Mouse (Mus musculus) urinary bladder, postnatal 10 days (tissue): ENCODE data around the gene Cbx8.

ENCODE experiments used
- DNase-seq: peaks from one replicate; pipeline ENCODE4 v3.0.0; 2022; ENCODE audit warnings: low spot score

Cbx8 gene

DNA sequence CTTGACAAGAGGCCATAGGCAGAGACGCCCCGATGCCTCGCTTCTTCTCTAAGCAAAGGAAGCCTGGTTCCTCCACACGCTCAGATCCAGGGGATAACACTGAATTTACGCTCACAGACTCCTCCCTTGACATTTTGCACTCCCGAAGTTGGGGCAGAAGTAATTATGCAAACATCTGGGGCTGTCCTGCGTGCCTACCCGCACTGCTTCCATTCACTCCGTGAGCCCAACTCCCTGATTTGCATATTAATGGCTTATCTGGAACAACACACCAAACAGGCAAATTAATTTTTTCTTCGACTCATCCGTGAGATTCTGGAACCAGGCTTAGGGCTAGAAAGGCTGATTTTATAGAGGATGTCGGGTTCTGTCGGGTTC lies 7.4 kb upstream of the Cbx8 start:
- no peak for DNase-seq

- DNase-seq, result no peak
Measured at GRCm38 (mm10) chr11:119047261-119048132, 6.7 kb upstream of the Cbx8 start.

DNA sequence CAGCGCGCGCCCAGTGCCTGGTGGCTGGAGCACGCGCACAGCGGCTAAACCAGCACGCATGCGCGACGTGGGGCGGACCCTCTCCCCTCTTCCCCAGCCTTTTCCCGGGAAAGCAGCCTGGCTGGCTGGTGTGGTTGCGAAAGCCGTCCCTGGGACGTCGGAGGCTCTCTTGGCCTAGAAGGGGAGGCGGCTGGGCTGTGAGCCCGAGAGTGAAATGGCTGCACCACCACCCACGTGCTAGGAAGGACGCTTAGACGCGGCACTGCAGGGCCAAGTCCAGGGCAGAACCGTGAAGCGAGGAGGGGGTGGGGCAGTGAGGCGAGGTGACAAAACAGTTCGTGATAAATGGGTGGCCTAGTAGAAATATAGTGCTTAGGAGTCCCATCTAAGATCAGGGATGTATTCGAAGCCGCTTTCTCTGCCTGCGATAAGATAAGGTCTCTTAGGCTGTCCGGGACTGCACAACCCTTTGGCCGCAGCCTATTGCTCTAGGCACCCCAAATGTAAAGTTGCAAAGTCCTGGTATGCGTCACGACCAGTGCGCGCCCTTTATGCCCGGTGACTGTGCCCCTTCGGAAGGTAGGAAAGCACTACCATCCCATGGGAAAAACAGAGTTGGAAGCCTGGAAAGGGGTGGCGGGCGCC lies 6.0 kb upstream of the Cbx8 start:
- DNase-seq, result no peak

DNA sequence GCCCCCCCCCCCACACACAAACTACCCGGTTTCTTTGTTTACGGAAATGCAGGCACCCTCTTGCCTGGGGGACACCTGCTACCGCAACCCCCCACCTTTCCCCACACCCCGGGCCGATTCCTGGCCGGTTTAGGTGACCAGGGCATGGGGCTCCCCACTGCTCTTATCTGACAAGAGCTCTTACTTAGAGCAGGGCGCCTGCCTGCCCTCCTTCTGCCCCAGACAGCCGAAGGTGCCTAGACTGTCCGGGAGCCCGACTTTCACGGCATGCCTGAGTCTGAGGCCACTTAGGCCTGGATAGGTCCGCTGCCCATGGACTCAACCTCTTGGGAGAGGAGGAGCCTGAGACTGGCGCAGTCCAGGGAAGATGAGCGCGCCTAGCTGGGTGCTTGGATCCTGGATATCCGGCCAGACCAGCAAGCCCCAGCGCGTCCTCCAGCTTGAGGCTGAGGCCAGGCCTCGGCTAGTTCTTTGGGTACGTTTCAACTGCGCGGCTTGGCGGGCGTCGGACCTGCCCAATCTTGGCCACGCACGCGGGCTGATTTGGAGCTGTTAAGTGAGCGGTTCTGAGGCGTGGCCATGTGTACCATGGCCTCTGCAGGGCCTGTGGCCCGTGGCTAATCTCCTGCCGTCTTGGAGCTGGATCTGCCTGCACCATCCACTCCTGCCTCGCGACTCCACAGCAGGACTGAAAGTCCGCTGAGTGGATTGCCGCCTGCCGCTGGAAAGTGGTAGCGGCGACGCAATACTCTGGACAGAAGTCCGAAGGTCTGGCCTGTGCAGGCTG lies 4.0 kb upstream of the Cbx8 start:
- DNase-seq, result no peak

GRCm38 (mm10) chr11:119043761-119044550 lies 3.2 kb upstream of the Cbx8 start:
- no peak for DNase-seq

DNA sequence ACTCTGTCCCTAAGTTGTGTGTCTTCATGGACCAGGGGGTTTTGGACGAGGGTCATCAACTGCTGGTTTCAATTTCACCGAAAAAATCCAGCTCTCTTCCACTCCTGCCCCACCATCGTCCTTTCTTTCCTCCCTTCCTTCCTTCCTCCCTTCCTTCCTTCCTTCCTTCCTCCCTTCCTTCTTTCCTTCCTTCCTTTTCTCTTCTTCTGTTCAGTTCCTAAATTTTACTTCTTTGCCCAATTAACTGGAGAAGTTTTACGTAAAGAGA lies 2.4 kb upstream of the Cbx8 start:
- DNase-seq, result no peak

DNA sequence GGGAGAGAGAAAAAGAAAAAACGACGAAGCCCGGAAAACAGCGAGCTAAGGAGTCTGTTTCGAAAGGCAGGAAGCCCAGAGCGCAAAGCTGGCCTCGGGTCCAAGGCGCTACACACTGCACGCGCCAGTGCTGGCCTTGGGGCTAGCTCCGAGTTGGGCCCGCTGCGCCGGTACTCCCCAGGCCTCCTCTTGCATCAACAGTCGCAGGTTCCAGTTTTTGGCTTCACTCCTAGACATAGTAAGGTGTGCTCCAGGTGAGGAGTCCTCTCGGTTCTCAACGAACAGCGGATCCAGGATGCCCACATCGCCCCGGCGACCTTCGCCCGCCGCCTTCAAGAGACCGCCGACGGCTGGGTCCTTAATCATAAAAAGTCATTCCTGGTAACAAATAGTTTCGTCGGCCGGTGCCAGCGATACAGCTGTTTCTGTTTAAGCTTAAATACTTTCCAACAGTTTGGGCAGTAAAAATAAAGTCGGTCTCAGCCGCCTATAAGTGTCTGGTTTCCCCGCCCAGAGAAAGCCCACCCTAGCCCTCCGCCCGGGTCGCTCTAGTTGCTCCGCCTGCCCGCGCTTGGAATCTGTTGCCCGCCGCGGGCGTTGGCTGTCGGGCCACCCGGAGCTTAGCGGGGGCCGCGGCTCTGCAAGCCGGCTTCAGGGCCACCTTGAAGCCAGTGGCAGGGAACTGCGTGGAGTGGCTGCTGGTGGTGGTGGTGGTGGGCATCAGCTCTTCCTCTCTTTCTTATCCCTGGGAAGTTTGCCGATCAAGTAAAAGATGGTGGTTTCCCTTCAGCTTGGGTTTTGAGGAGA lies 1.9 kb upstream of the Cbx8 start:
- no peak for DNase-seq

DNA sequence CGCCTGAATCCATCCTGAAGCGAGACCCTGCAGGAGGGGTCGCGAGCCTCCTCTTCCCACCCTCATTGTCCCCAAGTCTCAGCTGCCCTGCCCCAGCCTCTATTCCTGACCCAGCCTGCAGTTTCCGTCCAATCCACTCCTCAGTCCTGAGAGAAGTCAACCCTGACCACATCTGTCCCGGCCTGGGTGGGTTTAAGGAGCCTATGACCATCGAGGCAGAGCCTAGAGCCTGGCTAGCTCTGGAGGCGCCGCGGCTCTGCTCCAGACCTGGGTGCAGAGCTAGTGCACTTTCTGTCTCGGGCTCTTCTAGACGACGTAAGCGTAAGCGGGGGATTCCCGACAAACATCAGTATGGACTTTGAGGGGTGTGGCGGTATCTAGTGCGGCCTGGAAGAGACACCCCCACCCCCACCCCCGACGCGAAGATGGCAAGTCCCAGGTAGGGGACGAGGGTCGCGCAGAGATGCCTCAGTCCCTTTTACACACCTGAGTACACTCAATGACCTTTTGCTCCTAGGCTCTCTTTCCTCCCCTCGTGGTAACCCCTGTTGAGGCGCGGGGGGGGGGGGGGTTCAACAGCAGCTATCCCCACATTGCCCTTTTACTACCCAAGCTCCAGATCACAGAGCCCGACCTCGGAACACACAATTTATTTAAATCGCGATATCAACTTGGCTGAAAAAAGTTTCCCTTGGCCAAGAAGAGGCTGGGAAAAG lies 1.1 kb upstream of the Cbx8 start:
- no peak for DNase-seq

GRCm38 (mm10) chr11:119041325-119041716 lies 552 bp upstream of the Cbx8 start:
- DNase-seq, result no peak

- no peak for DNase-seq
Measured at GRCm38 (mm10) chr11:119039732-119040512, 847 bp downstream of the Cbx8 start.

- no peak for DNase-seq
Measured at GRCm38 (mm10) chr11:119038744-119039484, 1.9 kb downstream of the Cbx8 start.

DNA sequence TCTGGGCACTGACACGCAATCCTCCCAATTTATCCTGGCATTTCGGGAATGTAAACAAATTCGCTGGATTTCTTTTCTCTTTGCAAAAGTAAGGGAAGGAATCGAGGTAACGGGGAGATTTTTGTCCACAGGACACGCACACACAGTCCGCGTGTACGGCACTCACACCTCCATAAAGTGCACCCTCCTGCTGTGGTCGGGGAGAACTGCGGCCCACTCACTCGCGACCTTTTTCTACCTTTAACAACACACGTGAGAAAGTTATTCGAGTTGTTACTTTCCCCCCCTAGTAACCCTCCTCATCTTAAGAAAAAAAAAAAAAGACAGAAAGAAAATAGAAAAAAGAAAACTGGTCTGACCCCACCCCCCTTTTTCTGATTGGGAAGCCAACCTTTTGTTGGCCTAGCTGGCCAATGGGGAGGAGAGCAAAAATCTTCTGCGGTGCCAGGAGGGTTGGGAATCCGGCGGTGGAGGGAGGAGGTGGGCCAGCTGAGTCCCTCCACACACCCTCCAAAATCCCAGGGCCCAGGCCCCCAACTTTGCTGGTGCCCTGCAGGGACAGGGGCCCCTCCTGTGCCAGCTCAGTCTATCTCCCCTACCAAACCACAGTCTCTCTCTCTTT lies 2.9 kb downstream of the Cbx8 start:
- no peak for DNase-seq

GRCm38 (mm10) chr11:119036934-119037779 lies 3.6 kb downstream of the Cbx8 start:
- no peak for DNase-seq

DNA sequence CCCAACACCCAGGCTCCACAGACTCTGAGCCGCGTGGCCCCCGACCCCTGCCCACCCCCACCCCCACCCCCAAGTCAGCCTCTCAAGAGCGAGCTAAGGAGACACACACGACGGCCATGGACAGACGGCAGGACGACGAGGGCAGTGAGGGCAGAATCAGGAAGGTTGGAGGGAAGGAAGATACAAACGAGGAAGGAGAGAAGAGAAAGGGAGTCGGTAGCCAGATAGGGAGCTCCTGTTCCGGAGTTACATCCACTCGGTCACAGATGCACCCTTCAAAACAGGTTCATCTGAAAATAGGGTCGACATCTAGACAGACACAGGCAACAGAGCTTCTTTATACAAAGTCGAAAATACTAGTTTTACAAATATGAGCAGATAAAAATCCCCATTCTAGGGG lies 4.3 kb downstream of the Cbx8 start:
- DNase-seq, result no peak

DNA sequence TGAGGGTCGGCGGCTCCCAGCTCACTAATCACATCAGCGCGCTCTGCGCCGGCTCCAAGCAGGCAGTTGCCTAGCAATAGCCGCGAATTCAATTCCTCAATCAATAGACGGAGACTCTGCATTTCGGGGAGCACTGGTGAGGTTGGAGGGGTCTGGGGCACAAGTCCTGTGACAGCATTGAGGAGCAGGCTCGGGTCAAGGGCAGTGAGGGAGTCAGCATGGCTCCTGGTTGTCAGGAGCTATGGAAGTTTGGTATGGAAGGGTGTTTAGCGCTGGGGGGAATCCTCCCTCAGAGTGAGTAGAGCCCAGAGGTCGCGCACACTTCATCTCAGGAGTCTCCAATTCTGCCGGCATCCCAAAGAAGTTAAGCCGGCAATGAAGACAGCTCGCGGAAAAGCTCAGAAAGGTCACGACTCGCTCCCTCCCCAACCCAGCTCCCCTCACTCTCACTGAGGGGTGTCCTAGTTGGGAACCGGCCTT lies 5.0 kb downstream of the Cbx8 start:
- DNase-seq, result no peak

DNA sequence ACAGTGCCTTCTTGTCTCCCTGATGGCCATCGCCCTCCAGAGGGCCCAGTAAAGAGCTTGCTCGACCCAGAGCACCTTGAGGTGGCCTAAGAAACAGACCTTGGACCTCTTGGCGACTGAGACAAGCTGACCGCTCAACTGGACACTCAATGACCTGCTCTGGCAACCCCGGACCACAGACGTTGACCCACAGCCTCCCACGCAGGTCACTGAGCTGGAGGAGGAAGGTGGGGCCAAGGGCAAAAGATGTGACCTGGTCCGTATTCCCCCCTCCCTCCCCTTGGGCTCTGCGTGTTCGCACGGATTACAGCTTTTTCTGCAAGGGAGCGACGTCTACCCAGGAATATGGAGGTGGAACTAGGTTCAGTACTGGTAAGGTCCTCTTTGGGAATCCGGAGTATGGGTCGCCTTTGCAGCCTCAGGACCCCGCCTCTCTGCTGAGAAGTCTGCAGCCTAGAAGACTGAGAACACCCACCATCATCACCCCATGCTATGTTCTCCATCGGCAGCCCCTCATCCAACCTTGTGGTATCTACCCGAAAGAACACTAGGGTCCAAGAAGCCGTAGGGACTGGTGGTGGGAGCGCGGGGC lies 5.6 kb downstream of the Cbx8 start:
- DNase-seq, result no peak

- DNase-seq, result no peak
Measured at GRCm38 (mm10) chr11:119034635-119035034, 6.1 kb downstream of the Cbx8 start.
